Mouse (Mus musculus) G1E (cell line): ENCODE data around the gene Cep57.

ENCODE experiments used
- CTCF ChIP-seq: IDR thresholded peaks from 2 replicates; pipeline ENCODE4 v1.5.1; 2012; ENCODE audit warnings: low read depth, low read length, inconsistent platforms, mixed read lengths
- TAL1 ChIP-seq: conservative IDR thresholded peaks from 2 replicates; pipeline ENCODE4 v1.6.1; 2012; ENCODE audit warnings: low read depth, low read length, inconsistent platforms, mixed read lengths

- TF ChIP-seq CTCF = no peak
- peak; percentile 69 for TF ChIP-seq TAL1
Measured at GRCm38 (mm10) chr9:13825896-13826295, 1.0 kb downstream of the Cep57 start.
